In genomic region chr1:165129573-165129972, GRCm38 (mm10) we compare ENCODE assay signal across 23 mouse cellular contexts. TPM values are rescaled to one million over a fixed set of nuclear protein-coding genes. Genes with fewer than 3 reads are reported as not detected.
"Had no signal": no experiment of that assay in that cellular context is flagged by ENCODE, and none has a peak within 500 bp of the region (broad histone marks: within the 10 kb centered on the region; RNA-seq: fewer than 3 reads in every experiment).

No protein-coding gene starts in this region.

- H3K27me3 ChIP-seq: limb, embryonic 12.5 days; liver, embryonic 13.5 days; lung, embryonic 15.5 days had no signal

- H3K27ac ChIP-seq: limb, embryonic 12.5 days; liver, embryonic 13.5 days; lung, embryonic 15.5 days; macrophage had no signal

- H3K4me2 ChIP-seq: limb, embryonic 12.5 days; liver, embryonic 13.5 days; lung, embryonic 15.5 days; midbrain, embryonic 11.5 days had no signal

- H3K9ac ChIP-seq: limb, embryonic 12.5 days; liver, embryonic 13.5 days; liver, postnatal 0 days; lung, embryonic 15.5 days had no signal

- H3K4me3 ChIP-seq: limb, embryonic 12.5 days; liver, embryonic 13.5 days; lung, embryonic 15.5 days; megakaryocyte, embryonic 14.5 days had no signal

- ATAC-seq: liver, postnatal 0 days had no signal

- H3K36me3 ChIP-seq: limb, embryonic 12.5 days; liver, embryonic 13.5 days; lung, embryonic 15.5 days had no signal

- H3K4me1 ChIP-seq: limb, embryonic 12.5 days; lung, embryonic 15.5 days had no signal

- DNase-seq: kidney, adult 18-20 months; kidney, postnatal 10 days; kidney, postnatal 4 days; liver; liver, embryonic 13.5 days; liver, postnatal 0 days; lung, postnatal 14 days; right cerebral cortex, postnatal 4 days; spleen, adult 18-20 months; thymus, adult 18-20 months; thymus, postnatal 14 days had no signal

- H3K9me3 ChIP-seq: limb, embryonic 12.5 days; liver, embryonic 13.5 days; lung, embryonic 15.5 days had no signal

RNA-seq across cellular contexts. Expression of gene Tbx19, which starts 31.0 kb away (rescaled TPM):
- total RNA-seq: layer of hippocampus, adult 8-10 months; layer of hippocampus, postnatal 25 days; left cerebral cortex, postnatal 36 days; midbrain, postnatal 0 days had no signal
- polyA plus RNA-seq: kidney, embryonic 14.5 days; limb, embryonic 12.5 days; macrophage; midbrain, embryonic 11.5 days; neural tube, embryonic 11.5 days; stomach, embryonic 14.5 days had no signal
